Mouse (Mus musculus) bone marrow, adult 2 months (tissue): ENCODE data around the gene Abi2.

Experiments
- CTCF ChIP-seq: fragments of 200-500 bp; IDR thresholded peaks from 2 replicates; pipeline ENCODE4 v1.5.1; 2011; ENCODE audit warnings: low read length, control low read depth; ENCODE audit not compliant: control insufficient read depth, insufficient read depth
- POLR2A ChIP-seq: fragments of 200-500 bp; IDR thresholded peaks from 2 replicates; pipeline ENCODE4 v1.6.1; 2011; ENCODE audit warnings: low read depth, mild to moderate bottlenecking, control low read depth, low read length, borderline replicate concordance; ENCODE audit not compliant: control insufficient read depth

DNA sequence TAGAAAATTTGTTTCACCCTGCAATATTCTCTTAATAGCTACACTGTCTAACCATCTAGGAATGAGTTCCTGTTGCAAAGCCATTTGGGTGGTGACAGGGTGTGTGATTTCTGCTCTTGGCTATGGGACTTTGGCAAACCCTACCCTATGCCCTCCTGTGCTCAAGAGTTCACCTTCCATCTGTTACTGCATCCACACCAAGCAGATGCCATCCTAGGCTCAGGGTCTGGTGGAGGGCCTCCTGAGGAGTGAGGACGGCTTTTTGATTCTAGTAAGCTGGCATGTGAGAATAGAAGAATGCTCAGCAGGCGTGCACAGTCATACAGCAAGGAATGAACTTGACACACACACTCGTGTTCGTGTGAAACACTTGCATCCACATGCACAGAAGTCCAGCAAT is 81.1 kb downstream of the Abi2 start:
- TF ChIP-seq CTCF (no peak), POLR2A (no peak)
